Mouse (Mus musculus) layer of hippocampus, postnatal 10 days (tissue): ENCODE data around the gene Gm27027. TPM values are rescaled to one million over a fixed set of nuclear protein-coding genes. Genes with fewer than 3 reads are reported as not detected.

Experiments
- DNase-seq, 2 experiments: peaks; one replicate each; pipeline ENCODE4 v3.0.0; 2021; ENCODE audit warnings: low spot score in 2 of 2
- long read RNA-seq: library from polyadenylated mRNA; stranded (forward); transcript quantifications from one replicate; pipeline ENCODE4 v2.0.0, GENCODE M21; 2023
- total RNA-seq, 2 experiments: library from RNA; stranded (reverse); gene quantifications; 2 replicates each; pipeline ENCODE4 v1.2.3; 2021

The Gm27027 gene
- total RNA-seq, result not detected
- long read RNA-seq, partial matches to known transcripts, result 0 of 1 reads
- long read RNA-seq, other reads (novel, unspliced or antisense), result 1 of 1 reads

DNA sequence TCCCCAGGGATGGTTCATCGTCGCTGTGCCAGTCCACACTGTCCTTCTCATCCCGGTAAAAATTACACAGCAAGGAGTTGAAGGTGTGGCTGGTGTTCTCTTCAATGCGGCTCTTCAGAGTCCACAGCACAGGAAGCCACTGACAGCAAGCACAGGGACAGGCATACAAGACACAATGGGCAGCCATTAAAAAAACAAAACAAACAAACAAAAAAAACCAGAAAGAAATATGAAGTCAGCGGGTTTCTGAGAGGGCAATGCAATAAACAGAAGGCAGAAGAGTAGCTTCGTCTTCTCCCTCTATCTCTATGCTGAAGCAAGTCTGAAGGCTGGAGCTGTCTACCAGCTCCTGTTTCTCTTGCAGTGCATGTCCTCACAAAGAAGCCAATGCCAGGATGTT, at the start of gene Gm27027:
TSS of gene Gm27027 (minus strand) at position 101 of the 400 bp plus-strand sequence.
- DNase-seq, result no peak

DNA sequence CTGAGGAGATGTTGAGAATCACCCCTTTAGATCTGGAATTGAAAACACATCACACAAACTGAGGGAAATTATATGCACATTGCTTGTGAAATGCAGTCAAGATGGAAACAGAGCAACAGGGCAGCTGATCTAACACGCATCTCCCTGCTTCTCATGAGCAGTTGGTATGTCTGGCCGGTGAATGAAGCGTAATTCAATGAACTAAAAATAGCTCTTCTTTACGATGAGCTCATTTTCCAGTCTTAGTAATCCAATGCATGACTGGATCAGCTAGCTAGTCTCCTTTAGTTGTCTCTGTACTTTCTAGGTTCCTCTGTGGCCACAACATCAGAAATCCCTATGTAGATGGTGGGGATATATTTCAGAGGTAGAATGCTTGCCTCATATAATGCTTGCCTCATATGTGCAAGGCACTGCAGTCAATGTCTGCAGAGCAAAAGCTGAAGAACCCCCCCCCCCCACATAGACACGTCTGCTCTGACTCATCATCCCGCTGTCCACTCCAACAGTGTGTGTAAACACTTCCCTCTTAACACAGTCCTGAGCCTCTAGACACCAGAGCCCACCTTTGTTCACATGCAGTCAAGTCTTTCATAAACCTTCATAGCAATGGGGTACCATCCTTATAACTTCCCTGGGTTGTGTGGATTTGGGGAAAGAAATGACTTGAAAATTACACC, 49.4 kb upstream of the Gm27027 start:
- DNase-seq, result no peak

DNA sequence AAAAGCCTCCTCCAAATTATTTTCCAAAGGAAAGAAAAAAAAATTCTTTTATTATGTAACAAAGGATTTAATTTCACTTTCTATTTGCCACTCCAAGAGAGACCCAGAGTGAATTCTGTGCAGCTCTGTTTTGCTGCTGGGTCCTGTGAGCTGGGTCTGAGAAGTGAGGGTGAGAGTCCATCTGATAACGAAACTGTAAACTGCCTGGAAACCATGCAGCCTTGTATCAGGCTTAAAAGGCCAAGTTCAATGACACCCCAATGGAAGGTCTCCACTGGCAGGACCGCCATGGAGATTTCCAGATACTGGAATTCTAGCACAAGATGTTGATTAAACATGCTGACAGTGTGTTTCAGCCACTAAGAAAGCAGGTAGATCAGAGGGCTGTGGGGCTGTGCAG, 48.0 kb upstream of the Gm27027 start:
- DNase-seq, result no peak

DNA sequence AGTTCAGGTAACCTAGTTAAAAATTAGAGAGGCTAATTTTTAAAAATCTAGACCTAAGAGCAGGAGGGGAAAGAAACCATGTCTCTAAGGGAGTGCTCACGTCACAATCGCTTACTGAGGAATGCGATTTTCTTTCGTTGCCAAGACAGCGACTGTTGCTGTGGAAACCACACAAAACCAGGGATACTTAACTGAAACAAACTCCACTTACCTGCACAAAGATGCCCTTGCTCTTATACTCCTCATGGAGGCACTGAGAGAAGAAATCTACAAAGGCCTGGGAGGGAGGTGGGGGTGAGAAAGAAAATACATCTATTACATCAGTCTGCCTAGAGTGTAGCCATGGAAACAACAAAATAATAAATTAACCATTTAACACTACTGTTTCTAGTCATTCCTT, 47.5 kb upstream of the Gm27027 start:
- peak in 1 of 2 experiments; percentile 19 for DNase-seq

DNA sequence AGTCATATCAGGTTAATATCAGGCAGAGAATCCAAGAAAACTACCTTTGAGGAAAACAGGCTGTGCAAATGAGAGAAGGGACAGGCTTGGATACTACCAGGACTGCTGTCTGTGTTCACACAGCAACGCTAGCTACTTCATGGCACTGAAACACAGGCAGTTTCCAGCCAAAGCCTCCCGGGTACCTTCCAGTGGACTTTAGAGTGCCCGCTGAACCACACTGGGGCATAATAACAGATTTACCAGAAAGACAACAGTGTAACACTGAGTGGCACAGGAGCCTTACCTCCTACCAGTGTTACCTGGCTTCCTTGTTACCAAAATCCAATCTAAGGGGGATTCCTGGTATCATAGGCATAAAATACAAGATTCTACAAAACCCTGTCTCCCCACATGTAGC, 46.3 kb upstream of the Gm27027 start:
- no peak for DNase-seq

DNA sequence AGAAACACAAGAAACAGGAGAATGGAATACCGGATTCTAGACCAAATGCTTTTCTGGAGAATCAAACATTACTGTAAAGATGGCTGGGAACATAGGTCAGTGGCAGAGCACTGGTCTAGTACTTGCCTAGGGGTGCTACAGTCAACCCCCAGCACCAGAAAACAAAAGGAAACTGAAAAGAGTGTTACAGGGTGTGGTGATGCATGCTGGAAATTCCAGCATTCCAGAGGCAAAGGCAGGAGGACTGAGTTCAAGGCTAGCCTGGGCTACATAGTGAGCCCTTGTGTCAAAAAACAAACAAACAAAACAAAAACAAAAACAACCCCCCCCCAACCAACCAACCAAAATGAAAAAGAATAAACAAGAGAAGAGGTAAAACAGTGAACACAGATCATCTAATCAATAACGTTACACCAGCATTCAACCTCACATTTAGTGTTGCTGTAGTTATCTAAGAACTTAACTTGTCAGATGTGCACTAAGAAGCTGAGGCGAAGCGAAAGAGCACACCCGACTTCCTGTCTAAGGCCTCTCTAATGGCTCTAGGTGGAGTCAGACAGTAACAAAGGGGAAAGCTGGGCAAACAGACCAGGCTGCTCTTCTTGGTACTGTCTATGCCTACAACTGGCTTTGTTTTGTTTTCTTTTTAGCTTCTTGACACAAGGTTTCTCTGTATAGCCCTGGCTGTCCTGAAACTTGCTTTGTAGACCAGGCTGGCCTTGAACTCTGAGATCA, 44.4 kb upstream of the Gm27027 start:
- no peak for DNase-seq

DNA sequence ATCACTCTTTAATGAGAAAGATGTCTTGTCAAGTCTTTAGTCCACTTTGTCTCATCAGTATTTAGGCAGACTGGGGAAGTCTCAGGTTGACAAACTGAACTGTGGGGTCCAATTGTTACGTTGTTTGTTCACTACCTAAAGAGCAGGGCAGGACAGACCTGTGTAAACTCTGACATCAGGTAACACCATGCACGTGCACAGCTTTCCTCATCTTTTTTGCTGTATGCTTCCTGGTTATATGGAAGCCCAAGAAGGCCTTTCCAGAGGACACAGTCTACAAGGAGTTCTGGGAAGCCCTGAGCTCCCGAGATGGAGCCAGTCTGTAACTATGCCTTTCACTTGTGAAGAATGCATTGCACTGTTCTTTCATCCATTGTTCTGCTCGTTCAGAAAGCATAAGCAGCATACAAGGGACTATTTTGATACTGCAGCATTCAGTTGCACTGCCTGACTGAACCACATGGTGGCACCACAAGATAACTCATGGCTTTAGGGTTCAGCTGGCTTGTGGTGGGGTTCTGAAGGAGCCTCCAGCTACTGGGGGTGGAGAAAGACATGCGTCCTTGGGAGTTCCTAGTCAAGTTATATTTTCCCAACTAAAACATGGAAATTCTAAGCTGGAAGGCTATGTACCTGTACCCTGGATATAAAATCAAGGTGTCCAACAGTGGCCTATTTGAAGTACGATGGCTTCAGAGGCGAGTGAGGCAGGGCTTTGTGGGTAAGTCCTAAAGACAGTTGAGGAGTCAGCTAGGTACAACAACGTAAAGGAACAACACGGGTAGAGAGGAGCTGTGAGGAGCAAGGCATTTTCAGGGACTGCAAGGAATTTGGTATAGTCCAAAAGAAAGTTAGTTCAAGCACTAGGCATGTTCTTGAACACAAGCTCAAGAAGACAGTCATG, 39.5 kb upstream of the Gm27027 start:
- DNase-seq, result peak; percentile 91

DNA sequence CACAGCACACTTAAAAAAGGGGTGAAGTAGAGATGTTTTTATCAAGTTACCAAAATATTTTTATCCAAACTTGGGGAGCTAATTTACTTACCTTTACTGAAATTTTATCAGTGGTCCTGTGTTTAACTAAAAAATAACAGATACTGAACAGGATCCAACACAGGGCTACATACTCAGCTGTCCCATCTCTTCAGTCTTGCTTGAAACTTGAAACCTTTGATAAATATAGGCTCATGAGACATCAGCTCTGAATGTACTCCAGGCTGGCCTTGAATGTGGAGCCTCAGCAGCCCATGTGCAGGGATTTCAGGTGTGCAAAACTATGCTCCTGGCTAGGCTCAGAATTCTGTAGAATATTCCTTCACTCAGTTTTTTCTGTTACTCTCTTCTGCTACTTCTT, 34.4 kb upstream of the Gm27027 start:
- DNase-seq, result no peak

DNA sequence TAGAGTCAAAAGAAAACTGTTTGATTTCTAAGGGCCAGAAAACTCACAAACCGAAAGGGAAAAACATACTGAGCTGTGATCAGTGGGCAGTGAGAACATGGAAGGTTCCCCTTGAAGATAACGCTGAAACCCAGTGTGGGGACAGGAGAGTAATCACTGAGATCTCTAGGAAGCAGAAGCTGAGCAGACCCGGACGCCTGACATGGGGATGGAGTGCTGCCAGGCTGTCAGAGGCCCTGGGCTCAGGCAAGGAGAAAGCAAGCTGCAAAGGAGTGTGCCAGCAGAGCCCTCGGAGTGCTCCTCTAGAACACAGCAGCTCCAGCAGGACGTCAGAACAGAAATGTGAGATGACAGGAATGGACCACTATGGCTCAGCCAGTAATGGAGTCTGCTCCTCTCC, 28.5 kb upstream of the Gm27027 start:
- no peak for DNase-seq

DNA sequence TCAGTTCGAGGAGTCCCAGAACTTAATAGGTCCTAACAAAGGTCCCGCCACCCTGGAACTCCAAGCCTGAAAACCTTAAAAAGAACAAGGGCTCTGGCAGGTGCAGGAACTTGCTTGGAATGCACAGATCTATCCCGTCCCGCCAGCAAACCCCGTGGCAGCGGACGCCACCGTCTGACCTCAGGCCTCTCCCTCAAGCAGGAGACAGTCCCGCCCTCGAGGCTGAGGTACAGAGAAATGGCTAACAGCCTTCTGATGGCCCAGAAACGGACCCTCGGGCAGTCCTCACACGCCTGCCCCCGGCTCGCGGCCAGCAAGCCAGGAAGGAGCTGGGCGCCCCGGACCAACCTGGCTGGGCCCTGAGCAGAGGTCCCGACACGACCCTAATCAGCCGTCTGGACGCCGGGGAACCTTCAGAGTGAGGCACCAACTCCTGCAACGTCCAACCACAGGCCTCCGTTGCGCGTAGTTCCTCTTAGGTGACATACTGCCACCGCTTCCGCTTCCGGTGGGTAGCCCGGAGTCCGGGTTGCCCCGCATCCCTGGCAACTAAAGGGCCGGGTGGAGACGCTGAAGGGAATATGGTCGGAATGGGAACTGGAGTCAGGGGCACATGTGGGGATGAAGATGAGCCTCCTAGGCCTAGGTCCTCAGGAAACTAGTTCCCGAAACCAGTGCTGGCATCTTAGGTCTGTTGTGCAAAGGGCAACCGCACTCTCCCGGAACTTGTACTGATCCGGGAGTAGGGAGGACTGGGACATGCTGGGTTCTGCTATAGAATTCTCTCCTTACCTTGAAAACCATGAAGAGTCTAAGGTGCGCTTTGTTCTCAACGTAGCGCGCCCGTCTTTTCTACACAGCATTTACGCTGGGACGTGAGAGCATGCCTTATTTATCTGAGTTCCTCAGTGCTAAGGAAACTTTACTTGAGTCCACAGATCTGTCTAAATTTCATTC, 14.5 kb upstream of the Gm27027 start, which contains the start of gene Alkbh3:
TSS of gene Alkbh3 (minus strand) at position 473 of the 957 bp plus-strand sequence.
- DNase-seq, result peak; percentile 97

DNA sequence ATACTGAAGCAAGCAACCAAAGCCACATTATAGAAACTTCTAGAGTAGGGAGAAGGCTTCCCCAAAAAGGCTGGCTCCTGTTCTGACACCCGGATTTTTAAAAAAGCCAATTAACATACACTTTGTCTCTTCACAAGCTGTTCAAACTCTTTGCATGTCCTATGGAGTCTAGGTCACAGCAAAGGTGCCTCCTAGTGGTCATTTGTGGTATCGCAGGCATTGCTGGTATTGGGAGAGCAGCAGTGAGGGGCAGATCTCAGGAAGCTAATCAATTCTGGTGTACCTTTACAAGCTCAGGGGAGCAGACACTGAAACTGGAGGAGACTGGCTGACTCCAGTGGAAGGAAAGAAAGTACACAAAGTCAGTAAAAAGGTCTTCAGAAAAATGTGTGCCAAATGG, 6.2 kb upstream of the Gm27027 start:
- DNase-seq, result peak; percentile 95 to 98

DNA sequence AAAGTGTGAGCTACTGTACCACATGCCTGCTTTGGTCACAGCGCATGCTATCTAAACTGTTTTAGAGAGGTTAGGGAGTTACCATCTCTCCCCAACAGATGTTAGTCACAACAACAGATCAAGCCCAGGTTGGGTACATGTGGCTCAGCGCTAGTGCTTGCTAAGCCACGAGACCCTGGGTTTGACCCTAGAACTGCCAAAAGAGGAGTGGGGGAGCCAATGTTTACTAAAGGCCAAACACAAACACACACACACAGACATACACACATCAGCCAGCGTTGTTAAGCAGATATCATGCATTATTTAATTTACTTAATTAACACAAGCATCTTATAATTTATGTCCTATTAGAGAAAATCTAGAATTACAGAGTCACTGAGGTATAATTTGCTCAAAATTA, 5.8 kb upstream of the Gm27027 start:
- DNase-seq, result no peak

DNA sequence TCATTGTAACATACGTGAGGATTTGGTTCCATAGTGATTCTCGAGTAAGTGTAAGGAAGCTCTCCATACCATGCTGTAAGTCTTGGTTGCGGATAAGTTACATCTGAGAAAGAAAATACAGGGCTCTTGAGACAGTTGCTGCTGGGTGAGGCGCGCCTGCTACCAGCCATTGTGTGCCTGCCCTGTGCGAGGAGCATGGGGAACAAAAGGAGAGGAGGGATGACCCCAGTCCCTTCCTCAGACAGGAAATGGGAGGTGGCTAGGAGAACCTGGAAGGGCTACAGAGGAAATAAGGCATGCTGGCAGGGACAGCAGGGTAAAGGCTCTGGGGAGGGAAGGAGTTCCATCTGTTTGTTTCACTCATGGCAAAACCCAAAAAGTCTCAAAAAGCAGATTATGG, 5.3 kb upstream of the Gm27027 start:
- no peak for DNase-seq

DNA sequence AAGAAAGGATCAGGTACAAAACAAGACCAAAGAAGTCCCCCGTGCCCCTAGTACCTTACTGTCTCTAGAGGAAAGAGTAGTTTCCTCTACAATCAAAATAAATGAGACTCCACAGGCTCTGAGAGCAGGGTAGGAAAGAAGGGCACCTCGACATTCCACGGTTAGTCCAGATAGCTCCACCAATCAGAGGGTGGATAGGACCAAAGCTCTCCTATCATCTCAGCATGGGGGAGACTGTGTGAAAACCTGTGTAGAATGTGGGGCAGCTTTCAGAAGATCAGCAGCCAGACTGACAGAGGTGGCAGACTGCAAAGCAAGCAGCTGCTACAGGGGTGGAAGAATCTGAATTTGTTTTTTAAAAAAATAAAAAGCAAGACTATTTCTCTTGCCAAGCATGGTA, 3.3 kb downstream of the Gm27027 start:
- no peak for DNase-seq

DNA sequence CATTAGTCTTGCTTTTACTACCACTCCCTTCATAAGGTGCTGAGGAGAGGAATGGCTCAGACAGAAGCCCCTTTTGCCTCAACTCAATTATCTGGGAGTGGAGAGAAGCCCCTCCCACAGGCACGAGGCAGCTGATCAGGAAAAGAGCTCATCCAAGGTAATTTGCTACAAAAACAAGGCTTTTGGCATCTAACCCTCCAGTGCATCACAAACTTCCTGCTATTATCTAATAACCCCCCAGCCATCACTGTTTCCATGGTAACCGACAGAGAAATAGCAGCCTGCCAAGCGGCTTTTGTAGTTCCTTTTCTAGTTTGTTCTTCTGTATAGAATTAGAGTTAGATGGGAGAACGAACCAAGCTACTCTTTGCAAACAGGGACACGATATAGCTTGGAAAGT, 3.9 kb downstream of the Gm27027 start:
- DNase-seq, result no peak

DNA sequence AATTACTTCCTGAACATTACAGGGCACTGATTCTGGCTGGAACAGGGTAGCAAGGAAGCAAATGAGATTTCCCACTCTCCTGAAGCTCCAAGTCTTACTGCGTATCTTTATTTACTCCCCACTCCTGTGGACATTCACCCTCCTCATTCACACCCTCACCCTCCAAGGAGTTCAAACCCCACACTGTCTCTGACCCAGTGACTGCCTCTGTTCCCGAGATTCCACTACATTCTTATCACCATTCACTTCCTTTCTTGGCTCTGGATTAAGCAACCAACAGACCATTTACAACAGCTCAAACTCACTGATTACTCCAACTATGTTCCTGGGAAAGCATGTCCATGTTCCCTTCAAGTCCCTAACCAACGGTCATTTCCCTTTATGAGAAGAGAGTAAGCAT, 4.8 kb downstream of the Gm27027 start:
- DNase-seq, result no peak

DNA sequence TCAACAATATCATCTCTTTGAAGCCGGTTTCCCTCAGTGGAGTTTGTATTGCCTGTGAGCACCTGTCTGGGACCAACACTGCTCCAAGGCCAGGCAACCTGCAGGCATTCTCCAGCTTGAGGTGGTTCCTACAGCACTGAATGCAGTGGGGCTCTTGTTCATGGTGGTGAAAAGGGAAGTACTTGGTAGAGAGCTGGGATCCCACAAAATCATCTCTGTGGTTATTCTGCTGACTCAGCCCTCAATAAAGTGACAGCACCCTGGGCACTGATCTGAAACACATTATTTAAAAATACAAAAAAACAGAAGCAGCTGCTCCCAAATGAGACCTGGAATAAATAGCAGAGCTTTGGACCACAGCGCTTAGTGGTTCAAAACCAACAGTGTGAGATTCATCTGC, 7.7 kb downstream of the Gm27027 start:
- DNase-seq, result no peak

DNA sequence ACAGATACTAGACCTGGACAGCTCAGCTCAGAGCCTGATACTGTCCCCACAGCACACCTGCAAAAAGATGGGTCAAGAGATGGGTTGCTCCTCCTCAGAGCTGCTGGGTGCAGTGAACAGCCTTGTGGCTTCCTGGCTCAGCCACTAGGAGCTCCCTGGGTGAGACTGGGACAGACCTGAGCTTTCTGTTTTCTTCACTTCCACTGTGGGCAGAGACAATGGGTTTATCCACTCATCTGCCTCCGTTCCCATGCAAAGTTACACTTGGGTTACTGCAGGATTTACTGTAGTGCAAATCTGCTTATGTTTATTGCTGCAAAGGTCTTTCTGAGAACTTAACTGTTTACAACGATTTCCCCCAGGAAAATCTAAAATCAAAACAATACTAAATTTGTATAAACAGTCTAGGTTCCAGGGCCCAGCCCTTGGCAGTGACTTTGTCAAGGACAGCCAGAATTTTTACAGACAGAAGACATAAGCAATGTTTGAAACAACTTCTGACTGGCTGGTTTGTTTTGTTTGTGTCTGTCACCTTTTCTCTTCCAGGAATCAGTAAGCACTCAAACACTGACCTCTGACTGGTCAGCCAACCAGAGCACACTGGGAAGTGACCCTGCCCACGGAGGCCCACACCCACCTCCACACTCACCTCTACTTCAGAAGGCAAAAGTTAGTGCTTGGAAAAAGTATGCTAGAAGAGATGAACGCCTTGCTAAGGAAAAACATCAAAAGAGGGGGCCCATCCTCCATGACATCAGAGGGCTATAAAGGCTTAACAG, 13.5 kb downstream of the Gm27027 start:
- no peak for DNase-seq

DNA sequence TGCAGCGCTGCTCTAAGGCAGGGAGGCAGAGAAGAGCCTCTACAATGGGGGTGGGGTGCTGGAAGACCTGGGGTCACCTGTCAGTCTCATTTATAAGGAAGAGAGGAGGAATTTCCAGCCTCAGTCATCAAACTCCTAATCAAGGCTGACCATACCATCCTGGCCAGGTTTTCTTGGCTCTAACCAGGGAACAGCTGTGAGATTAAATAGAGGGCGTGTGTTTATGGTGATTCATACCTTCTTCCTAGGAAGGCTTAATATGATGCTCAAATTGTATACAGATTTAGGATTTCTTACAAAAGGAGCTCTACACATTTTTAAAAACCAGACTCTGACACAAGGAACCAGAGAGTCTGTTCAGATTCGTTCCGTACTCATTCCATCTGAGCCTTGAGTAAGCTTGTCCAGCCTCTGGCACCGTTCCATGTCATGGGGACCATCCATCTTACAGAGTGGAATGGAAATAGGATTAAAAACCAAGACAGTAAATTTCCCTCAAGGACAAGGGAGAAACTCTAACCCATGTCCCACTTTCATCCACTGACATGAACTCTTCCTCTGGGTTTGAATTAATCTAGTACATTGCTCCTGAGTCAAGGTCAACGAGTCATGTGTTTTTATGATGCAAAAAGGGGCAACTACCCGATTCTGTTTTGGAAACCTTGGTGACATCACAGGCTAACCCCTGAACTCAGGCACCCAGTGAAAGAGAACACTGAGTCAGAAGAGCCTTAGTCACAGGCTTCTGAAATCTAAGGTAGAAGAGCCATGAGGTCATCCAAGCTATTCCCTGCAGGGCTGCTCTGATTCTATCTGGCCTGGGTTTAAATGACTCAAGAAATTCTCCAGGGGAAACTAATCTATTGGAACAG, 16.7 kb downstream of the Gm27027 start:
- no peak for DNase-seq
